Mouse (Mus musculus) embryonic facial prominence, embryonic 15.5 days (tissue): ENCODE measurements around the gene Stoml2. TPM values are rescaled to one million over a fixed set of nuclear protein-coding genes. Genes with fewer than 3 reads are reported as not detected.

ENCODE experiments used
- ATAC-seq: fragments of 200-750 bp; cut with Nextera tagmentation; 2 replicates; pipeline ENCODE4 v1.8.0; 2017; ENCODE audit warnings: low read depth, moderate TSS enrichment; ENCODE audit not compliant: insufficient number of reproducible peaks, low FRiP score, low TSS enrichment
- H3K27ac ChIP-seq: fragments of 300-500 bp; sonication (generic); replicated peaks from 2 replicates; pipeline ENCODE4 v1.5.1; 2015; ENCODE audit warnings: mild to moderate bottlenecking, inconsistent platforms
- H3K27me3 ChIP-seq: fragments of 300-500 bp; sonication (generic); 2 replicates; pipeline ENCODE4 v1.6.1; 2015; ENCODE audit warnings: inconsistent platforms
- H3K36me3 ChIP-seq: fragments of 300-500 bp; sonication (generic); 2 replicates; pipeline ENCODE4 v1.6.1; 2015; ENCODE audit warnings: mild to moderate bottlenecking, inconsistent platforms
- H3K4me1 ChIP-seq: fragments of 300-500 bp; sonication (generic); 2 replicates; pipeline ENCODE4 v1.6.1; 2015; ENCODE audit warnings: inconsistent platforms
- H3K4me2 ChIP-seq: fragments of 300-500 bp; sonication (generic); replicated peaks from 2 replicates; pipeline ENCODE4 v1.6.1; 2015; ENCODE audit warnings: mild to moderate bottlenecking, inconsistent platforms
- H3K4me3 ChIP-seq: fragments of 300-500 bp; sonication (generic); replicated peaks from 2 replicates; pipeline ENCODE4 v1.5.1; 2015; ENCODE audit warnings: mild to moderate bottlenecking, inconsistent platforms
- H3K9ac ChIP-seq: fragments of 300-500 bp; sonication (generic); 2 replicates; pipeline ENCODE4 v1.6.1; 2015; ENCODE audit warnings: inconsistent platforms
- H3K9me3 ChIP-seq: fragments of 300-500 bp; sonication (generic); replicated peaks from 2 replicates; pipeline ENCODE4 v1.6.1; 2016; ENCODE audit warnings: inconsistent platforms
- WGBS: fragments of 180-500 bp; shearing (Covaris S2); methylation state at CpG from one replicate; pipeline ENCODE4 v1.1.7; 2015; 5-methylcytosine and 5-hydroxymethylcytosine counted together
- polyA plus RNA-seq: library from polyadenylated mRNA; unstranded; fragments of >200 nt; fragmentation: Nextera tagmentation; extraction: Ambion mirVana; gene quantifications from 2 replicates; pipeline ENCODE4 v1.2.1, GENCODE M21; 2015

Gene Stoml2
- polyA plus RNA-seq, 1 experiment from 2014 or later: 294 TPM

DNA sequence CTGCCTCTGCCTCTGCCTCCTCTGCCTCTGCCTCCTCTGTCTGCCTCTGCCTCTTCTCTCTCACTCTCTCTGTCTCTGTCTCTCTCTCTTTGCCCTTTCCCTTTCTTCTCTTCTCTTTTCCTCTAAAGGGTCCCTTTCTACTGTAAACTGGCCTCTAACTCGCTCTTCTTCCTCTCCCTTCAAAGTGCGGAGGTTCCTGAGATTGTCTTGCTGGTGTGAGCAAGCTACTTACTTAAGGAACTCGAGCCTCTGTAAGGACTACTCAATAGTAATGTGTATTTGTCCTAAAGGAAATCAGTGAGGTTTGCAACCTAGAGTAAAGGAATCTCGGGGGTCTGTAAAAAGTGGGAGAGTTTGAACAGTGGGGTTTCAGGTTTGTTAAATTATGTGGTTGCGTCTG, 15.1 kb upstream of the Stoml2 start:
- Histone ChIP-seq H3K4me1 (peaks cover 20% of the 10 kb centered on the region), H3K4me3 (no peak overlapping the region), H3K9me3 (no peaks in the 10 kb centered on the region), H3K27me3 (no peaks in the 10 kb centered on the region), H3K36me3 (no peaks in the 10 kb centered on the region), H3K27ac (no peak overlapping the region), H3K4me2 (0 out of 2 replicates have a peak overlapping the region, but pooled peaks have one; percentile 10), H3K9ac (no peak overlapping the region)
- WGBS: 49% methylated on average over 5 of the region's 5 CpGs
- no peak for ATAC-seq

DNA sequence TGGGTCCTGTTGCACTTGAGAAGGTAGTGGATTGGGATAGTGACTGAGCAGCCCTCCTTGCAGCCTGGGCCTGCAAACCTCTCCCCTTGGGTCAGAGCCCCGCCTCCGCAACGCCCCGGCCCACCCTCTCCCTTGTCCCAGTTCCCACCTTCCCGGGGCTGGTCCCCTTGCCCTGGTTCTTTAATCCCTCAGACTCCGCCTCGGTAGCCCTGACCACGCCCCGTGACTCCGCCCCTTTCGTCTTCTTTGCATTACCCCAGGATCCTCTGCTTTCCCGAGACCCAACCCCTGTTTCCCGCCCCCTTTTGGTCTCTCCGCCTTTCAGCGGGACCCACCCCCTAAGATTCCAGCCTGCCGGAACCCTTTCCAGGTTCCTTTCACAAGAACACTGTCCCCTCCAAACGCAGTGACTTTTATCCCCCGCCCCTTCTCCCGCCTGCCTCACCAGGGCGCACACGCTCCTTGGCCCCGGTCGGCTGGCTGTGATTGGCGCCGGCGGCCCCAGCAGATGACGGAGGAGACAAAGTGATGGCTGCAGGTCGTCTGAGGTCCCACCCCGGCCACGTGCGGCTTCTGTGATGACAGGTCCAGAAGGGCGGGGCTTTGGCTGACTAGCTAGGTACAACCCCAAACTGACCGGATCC, 14.3 kb upstream of the Stoml2 start, which contains the start of gene Fam214b:
Gene Fam214b (minus strand): TSS at position 562 of the 644 bp plus-strand sequence.
- Histone ChIP-seq H3K4me3 (peak within 1 kb of the TSS; percentile 65), H3K27me3 (no peaks in the 10 kb centered on the region), H3K4me2 (peak within 1 kb of the TSS; percentile 63), H3K9ac (peak within 1 kb of the TSS; percentile 40), H3K9me3 (no peaks in the 10 kb centered on the region), H3K4me1 (peaks cover 23% of the 10 kb centered on the region), H3K27ac (peak within 1 kb of the TSS; percentile 75), H3K36me3 (no peaks in the 10 kb centered on the region)
- ATAC-seq: peak; percentile 94
- WGBS: 0% methylated on average over 33 of the region's 33 CpGs

DNA sequence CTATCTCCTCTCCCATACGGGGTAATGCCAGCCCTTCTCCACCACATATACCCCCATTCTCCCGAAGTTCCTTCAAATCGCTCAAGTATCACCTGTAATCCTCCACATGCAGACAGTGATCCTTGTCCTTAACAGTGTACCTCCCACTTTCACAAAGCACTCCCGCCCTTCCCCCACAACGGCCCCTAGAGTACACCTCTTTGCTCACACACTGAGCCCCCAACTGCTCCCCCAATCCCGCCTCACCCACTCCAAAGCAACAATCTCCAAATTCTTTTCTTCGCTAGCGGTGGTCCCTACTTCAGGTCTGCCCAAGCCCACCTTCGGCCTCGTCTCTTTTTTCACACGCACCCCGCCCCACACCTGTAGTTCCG, 13.8 kb upstream of the Stoml2 start:
- Histone ChIP-seq H3K4me1 (peaks cover 26% of the 10 kb centered on the region), H3K36me3 (no peaks in the 10 kb centered on the region), H3K9me3 (no peaks in the 10 kb centered on the region), H3K9ac (peak overlapping the region; percentile 40), H3K4me2 (peak overlapping the region; percentile 63), H3K27me3 (no peaks in the 10 kb centered on the region), H3K27ac (peak overlapping the region; percentile 75), H3K4me3 (peak overlapping the region; percentile 65)
- 4% methylated on average over 13 of the region's 13 CpGs for WGBS
- ATAC-seq: peak; percentile 3

DNA sequence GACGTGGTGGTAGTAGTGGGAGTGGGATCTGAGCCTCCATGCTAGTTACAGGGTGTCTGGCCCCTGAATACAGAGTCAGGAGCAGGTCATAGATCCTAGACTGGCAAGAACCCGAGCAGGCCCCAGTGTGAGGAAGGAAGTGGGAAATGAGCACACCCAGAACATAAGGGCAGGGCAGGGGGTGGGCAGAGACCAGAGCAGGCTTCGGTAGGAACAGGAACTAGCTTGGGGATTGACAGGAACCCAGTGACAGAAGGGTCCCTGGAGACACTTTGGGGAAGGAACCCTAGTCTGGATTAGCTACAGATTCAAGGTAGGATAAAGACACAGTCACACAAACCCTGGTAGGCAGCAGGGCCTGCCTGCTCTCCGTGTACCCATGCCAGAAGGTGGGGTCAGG, 13.2 kb upstream of the Stoml2 start:
- H3K9ac ChIP-seq: peak overlapping the region; percentile 40; the same call in 1 of the 2 replicates

DNA sequence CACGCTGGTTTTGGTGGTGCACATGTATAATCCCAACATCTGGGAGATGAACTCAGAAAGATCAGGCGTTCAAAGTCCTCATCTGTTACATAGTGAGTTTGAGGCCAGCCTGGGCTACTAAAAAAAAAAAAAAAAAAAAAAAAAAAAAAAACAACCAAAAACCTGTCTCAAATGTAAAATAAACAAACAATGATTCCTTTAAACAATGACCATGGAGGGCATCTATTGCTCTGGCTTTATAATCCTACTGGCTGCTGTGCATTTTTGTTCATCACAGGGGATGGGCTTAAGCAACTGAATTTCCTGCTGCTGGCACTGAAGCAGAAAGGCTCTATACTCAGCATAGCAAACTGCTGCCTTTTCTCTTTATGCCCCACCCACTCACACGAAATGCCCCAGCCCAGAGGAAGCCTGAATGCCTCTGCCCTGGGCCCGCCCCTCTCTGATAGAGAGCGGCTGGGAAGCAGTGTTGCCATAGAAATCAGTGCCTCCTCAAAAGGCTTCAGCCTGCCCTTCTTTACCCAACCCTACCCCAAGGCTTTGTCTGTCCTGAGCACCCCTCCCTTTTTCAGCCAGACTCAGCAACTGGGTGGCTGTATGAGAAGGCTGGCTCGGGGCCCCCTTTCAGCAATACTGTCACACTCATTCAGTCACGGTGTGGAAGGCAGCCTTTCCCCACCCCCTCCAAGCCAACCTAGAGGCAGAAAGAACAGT, 12.3 kb upstream of the Stoml2 start:
- H3K4me3 ChIP-seq: peak overlapping the region; percentile 11; the same call in 1 of the 2 replicates
- peaks cover 34% of the 10 kb centered on the region for H3K4me1 ChIP-seq
- H3K36me3 ChIP-seq: no peaks in the 10 kb centered on the region
- H3K27me3 ChIP-seq: no peaks in the 10 kb centered on the region
- peak overlapping the region; percentile 63 for H3K4me2 ChIP-seq
- H3K9ac ChIP-seq: no peak overlapping the region
- H3K27ac ChIP-seq: peak overlapping the region; percentile 75
- 19% methylated on average over 7 of the region's 7 CpGs for WGBS
- ATAC-seq: peak; percentile 5; the same call in 1 of the 2 replicates
- no peaks in the 10 kb centered on the region for H3K9me3 ChIP-seq

More for the DNA sequence above, 13.2 kb upstream of the Stoml2 start:
- no peaks in the 10 kb centered on the region for H3K27me3 ChIP-seq
- no peak for ATAC-seq
- peak overlapping the region; percentile 65 for H3K4me3 ChIP-seq
- no peaks in the 10 kb centered on the region for H3K36me3 ChIP-seq
- peak overlapping the region; percentile 75 for H3K27ac ChIP-seq
- no peaks in the 10 kb centered on the region for H3K9me3 ChIP-seq
- 18% methylated on average over 4 of the region's 4 CpGs for WGBS
- peaks cover 26% of the 10 kb centered on the region for H3K4me1 ChIP-seq
- H3K4me2 ChIP-seq: peak overlapping the region; percentile 63

DNA sequence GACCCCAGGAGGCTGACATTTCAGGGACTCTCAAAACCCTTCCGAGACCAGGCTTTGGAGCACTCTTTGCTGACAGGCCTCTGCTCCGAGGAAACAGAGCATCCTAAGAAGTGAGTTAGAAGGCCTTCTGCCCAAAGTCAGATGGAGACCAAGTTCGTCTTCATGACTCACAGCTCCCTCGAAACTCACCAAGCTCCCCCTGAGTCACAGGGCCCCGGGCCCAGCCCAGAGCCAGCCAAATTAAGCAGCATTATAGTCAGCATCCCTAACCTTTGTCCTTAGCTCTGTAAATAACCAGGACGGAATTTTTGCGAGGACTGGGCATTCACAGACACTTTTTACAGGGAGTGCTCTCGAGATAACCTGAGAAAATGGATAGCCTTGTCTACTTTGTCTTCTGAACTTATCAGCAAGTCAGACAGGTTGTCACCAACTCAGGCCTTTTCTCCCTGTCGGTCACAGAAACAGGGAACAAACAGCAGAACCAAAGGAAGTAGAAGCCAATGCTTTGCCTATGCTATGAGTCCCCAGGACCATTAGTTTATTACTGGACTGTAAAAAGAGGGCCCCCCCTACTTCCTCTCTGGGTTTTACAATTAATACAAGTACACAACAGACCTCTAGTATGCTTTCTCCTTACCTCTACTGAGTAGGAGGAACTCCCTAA, 9.5 kb upstream of the Stoml2 start:
- H3K36me3 ChIP-seq: 0 out of 2 replicates have a peak, but pooled peaks cover 4% of the 10 kb centered on the region
- H3K9ac ChIP-seq: no peak overlapping the region
- no peak for ATAC-seq
- WGBS: 82% methylated on average over 9 of the region's 9 CpGs
- H3K27me3 ChIP-seq: no peaks in the 10 kb centered on the region
- no peaks in the 10 kb centered on the region for H3K9me3 ChIP-seq
- peak overlapping the region; percentile 48; the same call in 1 of the 2 replicates for H3K27ac ChIP-seq
- H3K4me3 ChIP-seq: no peak overlapping the region
- H3K4me1 ChIP-seq: peaks cover 32% of the 10 kb centered on the region
- H3K4me2 ChIP-seq: no peak overlapping the region

DNA sequence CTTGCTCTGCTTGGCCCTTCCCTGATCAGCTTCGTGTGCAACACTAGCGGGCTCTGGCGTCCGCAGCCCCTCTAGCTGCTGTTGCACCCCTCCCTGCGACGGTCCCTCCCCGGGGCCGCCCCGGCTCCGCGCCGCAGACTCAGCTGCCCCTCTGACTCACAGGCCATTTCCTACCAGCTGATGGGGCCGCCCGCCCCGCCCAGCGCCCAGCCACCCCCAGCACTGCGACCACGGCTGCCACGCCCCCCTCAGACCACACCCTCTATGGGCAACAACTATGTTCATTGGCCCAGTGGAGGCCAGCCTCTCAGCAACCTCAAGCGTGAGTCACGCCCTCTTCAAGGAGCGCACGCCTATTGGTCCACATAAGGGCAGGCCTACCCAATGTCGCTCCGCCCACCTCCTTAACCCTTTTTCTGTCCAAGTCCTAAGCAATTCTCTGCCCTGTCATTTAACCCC, 8.6 kb upstream of the Stoml2 start:
- H3K27ac ChIP-seq: peak overlapping the region; percentile 61
- peak overlapping the region; percentile 39 for H3K9ac ChIP-seq
- WGBS: under 1% methylated on average over 25 of the region's 25 CpGs
- peak; percentile 99 for ATAC-seq
- H3K9me3 ChIP-seq: no peaks in the 10 kb centered on the region
- H3K4me2 ChIP-seq: peak overlapping the region; percentile 75
- no peaks in the 10 kb centered on the region for H3K27me3 ChIP-seq
- peaks cover 12% of the 10 kb centered on the region; the same call in 1 of the 2 replicates for H3K36me3 ChIP-seq
- H3K4me3 ChIP-seq: peak overlapping the region; percentile 57
- peaks cover 32% of the 10 kb centered on the region for H3K4me1 ChIP-seq

DNA sequence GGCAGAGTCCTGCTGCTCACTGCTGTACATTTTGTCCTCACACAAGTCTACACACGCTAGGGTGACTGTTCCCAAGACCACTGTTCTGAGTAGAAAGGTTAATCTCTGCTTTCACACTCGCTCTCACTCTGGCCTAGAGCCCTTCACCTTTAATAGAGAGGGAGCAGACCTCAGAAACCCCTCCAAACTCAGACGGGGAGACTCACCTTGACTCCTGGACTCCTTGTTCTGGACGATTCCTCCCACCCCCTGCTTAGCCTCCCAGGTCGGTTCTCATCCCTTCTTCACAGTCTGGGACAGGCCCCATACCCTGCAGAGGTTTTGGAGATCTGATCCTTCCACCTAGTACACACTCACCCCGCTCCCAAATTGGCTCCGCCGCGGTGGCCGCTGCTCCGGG, 8.1 kb upstream of the Stoml2 start:
- no peak for ATAC-seq
- Histone ChIP-seq H3K4me3 (peak overlapping the region; percentile 57), H3K4me2 (peak overlapping the region; percentile 75), H3K27ac (peak overlapping the region; percentile 61), H3K27me3 (no peaks in the 10 kb centered on the region), H3K9ac (peak overlapping the region; percentile 39), H3K4me1 (peaks cover 26% of the 10 kb centered on the region), H3K9me3 (no peaks in the 10 kb centered on the region), H3K36me3 (peaks cover 16% of the 10 kb centered on the region; the same call in 1 of the 2 replicates)
- 2% methylated on average over 11 of the region's 11 CpGs for WGBS

DNA sequence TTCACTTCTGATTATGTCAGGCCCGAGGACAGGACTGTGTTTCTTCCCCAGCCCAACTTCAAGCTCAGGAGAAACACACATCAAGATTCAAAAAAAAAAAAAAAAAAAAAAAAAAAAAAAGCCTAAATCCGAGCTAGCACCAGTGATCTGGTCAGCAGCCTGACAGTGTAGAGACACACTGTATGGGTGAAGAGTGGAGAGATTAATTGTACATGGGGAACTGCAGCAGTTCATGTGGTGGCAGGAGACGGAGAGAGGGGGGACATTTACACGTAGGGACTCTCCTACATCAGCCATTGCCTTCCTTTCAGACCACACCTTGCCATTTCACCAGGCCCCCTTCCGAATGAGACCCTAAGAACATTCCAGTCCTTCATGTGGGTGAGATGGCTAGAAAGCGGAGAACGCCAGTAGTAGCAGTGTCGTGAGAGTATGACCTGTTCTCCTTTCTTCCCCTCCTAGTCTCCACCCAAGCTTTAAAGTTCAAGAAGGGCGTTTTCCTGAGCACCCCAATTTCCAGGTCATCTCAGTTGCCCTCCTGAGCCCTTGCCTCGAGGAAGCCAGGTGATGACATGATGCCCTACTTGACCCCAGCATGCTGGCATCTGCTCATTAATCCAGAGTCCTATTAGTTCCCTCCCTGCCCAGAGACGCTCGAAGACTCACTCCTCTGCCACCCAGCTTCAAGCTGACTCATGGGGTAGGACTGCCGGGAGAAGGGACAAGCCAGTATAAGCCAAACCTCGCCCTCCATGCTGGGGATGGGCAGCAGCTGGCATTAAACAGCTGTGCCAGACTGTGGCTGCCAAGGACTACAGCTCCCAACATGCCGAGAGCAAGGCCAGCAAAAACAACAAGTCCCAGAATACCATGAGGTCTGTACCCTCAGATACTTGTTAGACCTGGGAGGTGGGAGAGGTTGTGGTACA, 7.3 kb upstream of the Stoml2 start:
- Histone ChIP-seq H3K9ac (peak overlapping the region; percentile 39), H3K27ac (peak overlapping the region; percentile 61), H3K4me3 (peak overlapping the region; percentile 57), H3K9me3 (no peaks in the 10 kb centered on the region), H3K27me3 (no peaks in the 10 kb centered on the region), H3K36me3 (peaks cover 23% of the 10 kb centered on the region), H3K4me2 (peak overlapping the region; percentile 75), H3K4me1 (peaks cover 18% of the 10 kb centered on the region)
- 50% methylated on average over 15 of the region's 15 CpGs for WGBS
- ATAC-seq: no peak

DNA sequence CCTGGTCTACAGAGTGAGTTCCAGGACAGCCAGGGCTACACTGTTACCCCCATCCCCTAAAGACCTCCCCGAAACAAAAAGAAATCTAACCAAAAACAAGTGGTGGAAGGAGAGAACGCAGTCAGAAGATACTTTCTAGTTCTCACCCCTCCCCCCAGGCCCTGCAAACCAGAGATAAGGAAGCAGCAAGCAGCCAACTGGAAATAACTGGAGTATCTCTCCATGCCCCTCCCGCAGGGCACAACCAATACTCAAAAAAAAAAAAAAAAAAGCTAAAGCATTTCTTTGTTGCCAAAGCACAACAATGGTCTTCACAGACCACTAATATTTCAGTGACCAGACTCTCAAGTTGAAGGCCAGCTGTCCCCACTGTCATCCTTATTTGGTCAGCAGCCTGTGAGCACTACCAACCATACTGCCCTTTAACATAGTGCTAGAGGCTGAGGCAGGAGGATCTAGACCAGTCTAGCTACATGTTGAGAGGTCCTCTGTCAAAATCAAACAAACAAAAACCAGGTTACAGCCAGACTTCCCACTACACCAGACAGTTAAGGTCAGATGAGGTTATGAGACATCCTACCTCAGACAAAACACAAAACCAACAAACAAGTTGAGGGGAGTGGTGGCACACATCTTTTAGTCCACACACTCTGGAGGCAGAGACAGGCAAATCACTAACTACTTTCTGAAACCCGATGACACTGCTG, 6.5 kb upstream of the Stoml2 start:
- no peak overlapping the region for H3K27ac ChIP-seq
- peaks cover 16% of the 10 kb centered on the region for H3K4me1 ChIP-seq
- no peaks in the 10 kb centered on the region for H3K9me3 ChIP-seq
- no peaks in the 10 kb centered on the region for H3K27me3 ChIP-seq
- ATAC-seq: no peak
- no peak overlapping the region for H3K9ac ChIP-seq
- H3K4me3 ChIP-seq: no peak overlapping the region
- H3K4me2 ChIP-seq: no peak overlapping the region
- H3K36me3 ChIP-seq: peaks cover 32% of the 10 kb centered on the region
- 69% methylated on average over 4 of the region's 4 CpGs for WGBS
